Mouse (Mus musculus) ES-Bruce4 (cell line): ENCODE results near the gene Ptpn11.

ENCODE experiments used
- CTCF ChIP-seq: IDR thresholded peaks from one replicate; pipeline ENCODE4 v1.8.1; 2011; ENCODE audit warnings: low read depth, low read length
- EP300 ChIP-seq: IDR thresholded peaks from 2 replicates; pipeline ENCODE4 v1.6.1; 2011; ENCODE audit warnings: low read depth, low read length; ENCODE audit not compliant: insufficient read depth

GRCm38 (mm10) chr5:121149246-121149645 is 42.0 kb downstream of the Ptpn11 start:
- TF ChIP-seq EP300 = no peak
- TF ChIP-seq CTCF = no peak
